Comparison of ENCODE assay signal across 19 mouse cellular contexts in genomic region chr7:28671172-28671571, GRCm38 (mm10). TPM values are rescaled to one million over a fixed set of nuclear protein-coding genes. Genes with fewer than 3 reads are reported as not detected.
DNase-seq lines count a peak whose midpoint lies in the region; ATAC-seq and TF ChIP-seq lines count a peak whose summit lies in the region.
"Had no signal": no experiment of that assay in that cellular context is flagged by ENCODE, and none has a peak within 500 bp of the region (broad histone marks: within the 10 kb centered on the region; RNA-seq: fewer than 3 reads in every experiment).

No protein-coding gene starts in this region.

- no peaks in the 10 kb centered on the region for H3K9me3 ChIP-seq in limb, embryonic 14.5 days (ENCODE audit: control insufficient read depth, low read length)
- no peaks in the 10 kb centered on the region for H3K9me3 ChIP-seq in limb, embryonic 10.5 days (replicated peaks)
- no peaks in the 10 kb centered on the region for H3K9me3 ChIP-seq in hindbrain, embryonic 16.5 days (ENCODE audit: control insufficient read depth, low read length)
- H3K9me3 ChIP-seq in hindbrain, embryonic 13.5 days: no peaks in the 10 kb centered on the region
- H3K9me3 ChIP-seq: liver, embryonic 12.5 days; neural tube, embryonic 15.5 days had no signal

- TF ChIP-seq POLR2A in limb, embryonic 14.5 days (IDR thresholded peaks at IDR 0.05; ENCODE audit: borderline replicate concordance, extremely low read depth, insufficient read depth, insufficient read length): no peak

- peaks cover 2% of the 10 kb centered on the region; the same call in 1 of the 2 replicates for H3K4me1 ChIP-seq in limb, embryonic 14.5 days (ENCODE audit: control insufficient read depth, insufficient read depth, low read length)
- peaks cover 12% of the 10 kb centered on the region for H3K4me1 ChIP-seq in limb, embryonic 10.5 days
- peaks cover 1% of the 10 kb centered on the region; the same call in 1 of the 2 replicates for H3K4me1 ChIP-seq in hindbrain, embryonic 16.5 days (ENCODE audit: control insufficient read depth, insufficient read depth, low read depth, low read length)
- H3K4me1 ChIP-seq in hindbrain, embryonic 13.5 days (replicated peaks): 0 out of 2 replicates have a peak, but pooled peaks cover 2% of the 10 kb centered on the region
- H3K4me1 ChIP-seq: liver, embryonic 12.5 days had no signal

- DNase-seq in limb, embryonic 14.5 days (ENCODE audit: low spot score): peak; percentile 23
- DNase-seq in limb, embryonic 10.5 days (ENCODE audit: low spot score): no peak
- DNase-seq in CD4-positive, CD25-positive, alpha-beta regulatory T cell, adult 2 months (ENCODE audit: low read depth, low spot score): peak; percentile 72
- DNase-seq in thymus, postnatal 0 days (ENCODE audit: low spot score): peak; percentile 75
- DNase-seq in heart, adult 9 months (ENCODE audit: low spot score in 2 of 2): no peak
- DNase-seq: cerebellum, adult 11-12 months; embryo, embryonic 11 days; heart, adult 2 months; heart, postnatal 14 days; kidney, postnatal 10 days; layer of hippocampus, adult 9-11 months had no signal

- H3K9ac ChIP-seq in limb, embryonic 14.5 days (ENCODE audit: low read depth, low read length, severe bottlenecking): no peak overlapping the region
- H3K9ac ChIP-seq in hindbrain, embryonic 16.5 days (ENCODE audit: low read depth, low read length): no peak overlapping the region
- H3K9ac ChIP-seq in hindbrain, embryonic 13.5 days: no peak overlapping the region
- H3K9ac ChIP-seq: liver, embryonic 12.5 days; neural tube, embryonic 15.5 days had no signal

- 46% methylated on average over 4 of the region's 4 CpGs for WGBS in limb, embryonic 14.5 days
- WGBS in limb, embryonic 10.5 days: 74% methylated on average over 4 of the region's 4 CpGs
- WGBS in hindbrain, embryonic 16.5 days: 87% methylated on average over 4 of the region's 4 CpGs
- 83% methylated on average over 4 of the region's 4 CpGs for WGBS in hindbrain, embryonic 13.5 days

- no peaks in the 10 kb centered on the region for H3K27me3 ChIP-seq in limb, embryonic 14.5 days (ENCODE audit: control insufficient read depth, insufficient read depth, low read length)
- H3K27me3 ChIP-seq in limb, embryonic 10.5 days (ENCODE audit: low read depth, poor library complexity, severe bottlenecking): 0 out of 2 replicates have a peak, but pooled peaks cover under 1% of the 10 kb centered on the region
- H3K27me3 ChIP-seq in hindbrain, embryonic 16.5 days (replicated peaks; ENCODE audit: control insufficient read depth, insufficient read depth, low read length): no peaks in the 10 kb centered on the region
- no peaks in the 10 kb centered on the region for H3K27me3 ChIP-seq in hindbrain, embryonic 13.5 days
- H3K27me3 ChIP-seq: neural tube, embryonic 15.5 days had no signal

- H3K36me3 ChIP-seq in limb, embryonic 14.5 days (ENCODE audit: control insufficient read depth, insufficient read depth, low read length): no peaks in the 10 kb centered on the region
- H3K36me3 ChIP-seq in limb, embryonic 10.5 days: no peaks in the 10 kb centered on the region
- H3K36me3 ChIP-seq in hindbrain, embryonic 16.5 days (ENCODE audit: control insufficient read depth, insufficient read depth, low read length): no peaks in the 10 kb centered on the region
- H3K36me3 ChIP-seq in hindbrain, embryonic 13.5 days: no peaks in the 10 kb centered on the region
- H3K36me3 ChIP-seq: liver, embryonic 12.5 days; neural tube, embryonic 15.5 days had no signal

- H3K27ac ChIP-seq in limb, embryonic 14.5 days (replicated peaks; ENCODE audit: low read depth, low read length): no peak overlapping the region
- no peak overlapping the region for H3K27ac ChIP-seq in limb, embryonic 10.5 days
- no peak overlapping the region for H3K27ac ChIP-seq in hindbrain, embryonic 16.5 days (ENCODE audit: low read depth, low read length)
- no peak overlapping the region for H3K27ac ChIP-seq in hindbrain, embryonic 13.5 days
- H3K27ac ChIP-seq: heart, adult 2 months; liver, embryonic 12.5 days; neural tube, embryonic 15.5 days had no signal

- H3K4me3 ChIP-seq in limb, embryonic 14.5 days (replicated peaks; ENCODE audit: low read length): no peak overlapping the region
- H3K4me3 ChIP-seq in limb, embryonic 10.5 days: no peak overlapping the region
- H3K4me3 ChIP-seq in hindbrain, embryonic 16.5 days (ENCODE audit: low read length): no peak overlapping the region
- no peak overlapping the region for H3K4me3 ChIP-seq in hindbrain, embryonic 13.5 days
- H3K4me3 ChIP-seq: heart, adult 2 months; liver, embryonic 12.5 days; megakaryocyte, embryonic 14.5 days; neural tube, embryonic 15.5 days had no signal

- H3K4me2 ChIP-seq in limb, embryonic 14.5 days (replicated peaks; ENCODE audit: low read depth, low read length, severe bottlenecking): no peak overlapping the region
- H3K4me2 ChIP-seq in hindbrain, embryonic 16.5 days (ENCODE audit: low read length): no peak overlapping the region
- H3K4me2 ChIP-seq in hindbrain, embryonic 13.5 days: no peak overlapping the region
- H3K4me2 ChIP-seq: liver, embryonic 12.5 days; neural tube, embryonic 15.5 days had no signal

- no peak for ATAC-seq in limb, embryonic 14.5 days (ENCODE audit: low FRiP score, low read depth)
- peak; percentile 46 to 68; a peak in 2 of 4 replicates for ATAC-seq in hematopoietic stem cell, adult 5-6 weeks (replicated peaks in 1 of 2; ENCODE audit: insufficient read depth in 1 of 2, low FRiP score in 2 of 2, low TSS enrichment in 1 of 2, low read depth in 1 of 2, poor library complexity in 2 of 2, severe bottlenecking in 2 of 2)
- no peak for ATAC-seq in hindbrain, embryonic 16.5 days
- ATAC-seq in hindbrain, embryonic 13.5 days (ENCODE audit: low FRiP score): no peak
- ATAC-seq: liver, embryonic 12.5 days had no signal

RNA-seq across cellular contexts. Expression of gene Fbxo27, which starts 21.5 kb away (rescaled TPM):
- polyA plus RNA-seq in limb, embryonic 14.5 days (2012; rRNA removed): 19.5 and 24.0 TPM in 2 replicates
- 7.4 and 9.0 TPM in 2 replicates for polyA plus RNA-seq in limb, embryonic 14.5 days (2014; fragmentation: Nextera tagmentation; extraction: Ambion mirVana)
- polyA plus RNA-seq in limb, embryonic 10.5 days (2016; fragmentation: Nextera tagmentation; extraction: Ambion mirVana): 4.7 and 6.3 TPM in 2 replicates
- not detected in 2 replicates for total RNA-seq in hematopoietic stem cell, adult 5-6 weeks (2017)
- 15.7 and 16.3 TPM in 2 replicates for polyA plus RNA-seq in thymus, postnatal 0 days (2015; fragmentation: Nextera tagmentation; extraction: Ambion mirVana)
- polyA plus RNA-seq in hindbrain, embryonic 16.5 days (2015; fragmentation: Nextera tagmentation; extraction: Ambion mirVana): 12.9 and 16.6 TPM in 2 replicates
- polyA plus RNA-seq in hindbrain, embryonic 13.5 days (2015; fragmentation: Nextera tagmentation; extraction: Ambion mirVana): 7.0 and 7.4 TPM in 2 replicates

RNA-seq across cellular contexts. Expression of gene Acp7, which starts 40.0 kb away (rescaled TPM):
- 0.08 and 0.54 TPM in 2 replicates for polyA plus RNA-seq in limb, embryonic 14.5 days (2012; rRNA removed)
- 0.10 TPM in 1 of 2 replicates, not detected in the other for polyA plus RNA-seq in limb, embryonic 14.5 days (2014; fragmentation: Nextera tagmentation; extraction: Ambion mirVana)
- not detected in 2 replicates for polyA plus RNA-seq in limb, embryonic 10.5 days (2016; fragmentation: Nextera tagmentation; extraction: Ambion mirVana)
- total RNA-seq in hematopoietic stem cell, adult 5-6 weeks (2017): not detected in 2 replicates
- polyA plus RNA-seq in thymus, postnatal 0 days (2015; fragmentation: Nextera tagmentation; extraction: Ambion mirVana): 0.06 and 0.07 TPM in 2 replicates
- polyA plus RNA-seq in hindbrain, embryonic 16.5 days (2015; fragmentation: Nextera tagmentation; extraction: Ambion mirVana): 0.31 and 0.34 TPM in 2 replicates
- not detected in 2 replicates for polyA plus RNA-seq in hindbrain, embryonic 13.5 days (2015; fragmentation: Nextera tagmentation; extraction: Ambion mirVana)
- total RNA-seq: heart, adult 2 months; heart, postnatal 14 days had no signal
- polyA plus RNA-seq: intestine, embryonic 14.5 days; liver, embryonic 12.5 days; spleen, adult 2 months had no signal

RNA-seq across cellular contexts. Expression of gene Fbxo17, which starts 45.4 kb away (rescaled TPM):
- 34.8 and 43.3 TPM in 2 replicates for polyA plus RNA-seq in limb, embryonic 14.5 days (2012; rRNA removed)
- 25.6 and 29.0 TPM in 2 replicates for polyA plus RNA-seq in limb, embryonic 14.5 days (2014; fragmentation: Nextera tagmentation; extraction: Ambion mirVana)
- polyA plus RNA-seq in limb, embryonic 10.5 days (2016; fragmentation: Nextera tagmentation; extraction: Ambion mirVana): 12.7 and 16.1 TPM in 2 replicates
- total RNA-seq in hematopoietic stem cell, adult 5-6 weeks (2017): 1.1 and 2.1 TPM in 2 replicates
- polyA plus RNA-seq in thymus, postnatal 0 days (2015; fragmentation: Nextera tagmentation; extraction: Ambion mirVana): 3.8 and 6.3 TPM in 2 replicates
- polyA plus RNA-seq in hindbrain, embryonic 16.5 days (2015; fragmentation: Nextera tagmentation; extraction: Ambion mirVana): 4.7 and 5.4 TPM in 2 replicates
- 3.1 and 3.4 TPM in 2 replicates for polyA plus RNA-seq in hindbrain, embryonic 13.5 days (2015; fragmentation: Nextera tagmentation; extraction: Ambion mirVana)

Comparison
In these comparisons a context has a peak if more than half of its experiments do, and no peak if none do; other contexts are left out.
1. DNase-seq: peak in limb, embryonic 14.5 days (single experiment), CD4-positive, CD25-positive, alpha-beta regulatory T cell, adult 2 months (single experiment) and thymus, postnatal 0 days (single experiment); none in limb, embryonic 10.5 days (single experiment) and heart, adult 9 months (0 of 2).
2. ATAC-seq: peak in hematopoietic stem cell, adult 5-6 weeks (2 of 2); none in limb, embryonic 14.5 days (single experiment), hindbrain, embryonic 16.5 days (single experiment) and hindbrain, embryonic 13.5 days (single experiment).